Mouse (Mus musculus) brain, embryonic 14.5 days (tissue): Measurements from ENCODE around the gene Slc30a5.

Experiments
- CTCF ChIP-seq: fragments of 200-500 bp; IDR thresholded peaks from 2 replicates; pipeline ENCODE4 v1.5.1; 2012; ENCODE audit warnings: inconsistent platforms, mild to moderate bottlenecking, moderate library complexity, borderline replicate concordance; ENCODE audit not compliant: insufficient read depth, insufficient read length; ENCODE audit errors: extremely low read depth
- POLR2A ChIP-seq: fragments of 200-500 bp; IDR thresholded peaks from 2 replicates; pipeline ENCODE4 v1.6.1; 2012; ENCODE audit warnings: mild to moderate bottlenecking, inconsistent platforms, borderline replicate concordance; ENCODE audit not compliant: poor library complexity, insufficient read depth, insufficient read length, severe bottlenecking; ENCODE audit errors: extremely low read depth

DNA sequence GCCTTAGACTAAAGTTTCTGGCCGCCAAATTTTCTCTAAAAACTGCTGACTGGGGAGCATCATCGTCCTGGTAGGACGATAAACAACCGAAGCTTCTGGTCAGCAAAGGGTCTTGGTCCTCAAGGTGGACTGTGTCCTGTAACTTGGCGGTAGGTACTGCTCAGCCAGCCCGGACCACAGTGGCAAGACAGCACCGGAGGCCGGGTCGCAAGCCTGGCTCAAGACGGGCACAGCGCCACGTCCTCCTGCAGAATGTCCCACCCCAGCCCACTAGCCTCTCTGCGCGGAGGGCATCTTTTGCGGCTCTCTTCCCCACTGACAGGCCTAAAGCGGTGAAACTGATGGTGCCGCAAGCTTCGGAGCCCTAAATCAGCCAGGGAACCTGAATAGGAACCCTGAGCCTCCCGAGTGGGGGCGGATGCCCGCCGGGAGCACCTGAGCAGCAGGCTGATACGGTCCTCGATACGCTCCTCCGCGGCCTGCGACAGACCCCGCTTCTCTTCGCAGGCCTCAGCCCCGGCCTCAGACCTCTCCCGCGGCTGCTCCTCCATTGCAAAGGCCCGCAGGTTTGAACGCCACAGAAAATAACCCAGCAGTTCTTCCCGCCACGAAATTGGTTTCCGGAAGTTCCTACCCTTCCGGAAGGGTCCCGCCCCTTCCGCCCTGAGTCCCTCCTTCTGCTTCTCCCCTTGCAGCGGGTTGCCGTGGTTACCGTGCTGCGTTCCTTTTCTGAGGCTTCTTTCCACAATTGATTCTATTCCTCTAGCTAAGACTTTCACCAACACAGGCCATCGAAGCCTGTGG is 57.8 kb downstream of the Slc30a5 start, which contains the start of gene Cenph:
- TF ChIP-seq POLR2A (no peak), CTCF (no peak)
